Mouse (Mus musculus): Measurements from ENCODE around the gene Pop7. TPM values are rescaled to one million over a fixed set of nuclear protein-coding genes. Genes with fewer than 3 reads are reported as not detected.

The Pop7 gene
- polyA plus RNA-seq, 1 experiment from 2014 or later: 57.8 TPM

GRCm38 (mm10) chr5:137537461-137537860 is 35.1 kb upstream of the Pop7 start:
- no peak overlapping the region for H3K4me3 ChIP-seq (ENCODE audit: low read length)
- H3K4me1 ChIP-seq (ENCODE audit: control insufficient read depth, insufficient read depth, low read length): 0 out of 2 replicates have a peak, but pooled peaks cover 3% of the 10 kb centered on the region
- H3K4me2 ChIP-seq (replicated peaks; ENCODE audit: low read depth, low read length): no peak overlapping the region
- H3K9ac ChIP-seq (ENCODE audit: low read depth, low read length): no peak overlapping the region
- no peak for ATAC-seq (ENCODE audit: low FRiP score, low TSS enrichment)
- no peaks in the 10 kb centered on the region for H3K27me3 ChIP-seq (ENCODE audit: control insufficient read depth, insufficient read depth, low read length)
- no peaks in the 10 kb centered on the region for H3K9me3 ChIP-seq (ENCODE audit: control insufficient read depth, low read length)
- WGBS: 62% methylated on average over 4 of the region's 4 CpGs
- H3K27ac ChIP-seq (ENCODE audit: low read depth, low read length): no peak overlapping the region
- H3K36me3 ChIP-seq (ENCODE audit: control insufficient read depth, insufficient read depth, low read length): no peaks in the 10 kb centered on the region

GRCm38 (mm10) chr5:137535318-137535717 is 33.0 kb upstream of the Pop7 start:
- H3K9ac ChIP-seq (ENCODE audit: low read depth, low read length): no peak overlapping the region
- 79% methylated on average over 9 of the region's 9 CpGs for WGBS

DNA sequence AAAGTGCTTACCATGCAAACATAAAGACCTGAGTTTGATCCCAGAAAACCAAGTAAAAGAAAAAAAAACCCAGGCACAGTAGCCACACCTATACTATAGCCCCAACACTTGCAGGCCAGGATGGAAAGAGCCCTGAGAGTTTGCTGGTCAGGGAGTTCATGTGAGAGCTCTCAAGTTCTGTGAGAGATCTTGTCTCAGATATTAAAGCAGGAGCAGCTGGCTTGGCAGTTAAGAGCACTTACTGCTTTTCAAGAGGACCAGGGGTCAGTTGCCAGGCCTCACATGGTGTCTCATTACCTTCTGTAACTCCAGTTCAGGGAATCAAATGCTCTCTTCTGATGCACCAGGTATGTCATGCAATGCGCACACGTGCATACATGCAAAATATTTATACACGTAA is 32.4 kb upstream of the Pop7 start:
- no peak overlapping the region for H3K9ac ChIP-seq (ENCODE audit: low read depth, low read length)
- no peaks in the 10 kb centered on the region for H3K9me3 ChIP-seq (ENCODE audit: control insufficient read depth, low read length)
- no peaks in the 10 kb centered on the region for H3K27me3 ChIP-seq (ENCODE audit: control insufficient read depth, insufficient read depth, low read length)
- H3K4me1 ChIP-seq (ENCODE audit: control insufficient read depth, insufficient read depth, low read length): peaks cover 11% of the 10 kb centered on the region
- peaks cover 5% of the 10 kb centered on the region for H3K36me3 ChIP-seq (ENCODE audit: control insufficient read depth, insufficient read depth, low read length)
- ATAC-seq (ENCODE audit: low FRiP score, low TSS enrichment): no peak
- no peak overlapping the region for H3K4me3 ChIP-seq (ENCODE audit: low read length)
- H3K27ac ChIP-seq (ENCODE audit: low read depth, low read length): no peak overlapping the region
- WGBS: 89% methylated on average over 3 of the region's 3 CpGs
- H3K4me2 ChIP-seq (replicated peaks; ENCODE audit: low read depth, low read length): no peak overlapping the region

More at GRCm38 (mm10) chr5:137535318-137535717, 33.0 kb upstream of the Pop7 start:
- Histone ChIP-seq H3K27me3 (ENCODE audit: control insufficient read depth, insufficient read depth, low read length) (no peaks in the 10 kb centered on the region), H3K4me2 (replicated peaks; ENCODE audit: low read depth, low read length) (no peak overlapping the region), H3K9me3 (ENCODE audit: control insufficient read depth, low read length) (no peaks in the 10 kb centered on the region), H3K27ac (ENCODE audit: low read depth, low read length) (no peak overlapping the region), H3K36me3 (ENCODE audit: control insufficient read depth, insufficient read depth, low read length) (no peaks in the 10 kb centered on the region), H3K4me1 (ENCODE audit: control insufficient read depth, insufficient read depth, low read length) (peaks cover 5% of the 10 kb centered on the region; the same call in 1 of the 2 replicates), H3K4me3 (ENCODE audit: low read length) (no peak overlapping the region)
- no peak for ATAC-seq (ENCODE audit: low FRiP score, low TSS enrichment)

- peak within 1 kb of the TSS; percentile 81 for H3K27ac ChIP-seq (ENCODE audit: low read depth, low read length)
- H3K27me3 ChIP-seq (ENCODE audit: control insufficient read depth, insufficient read depth, low read length): no peaks in the 10 kb centered on the region
- peak within 1 kb of the TSS; percentile 91 for H3K4me3 ChIP-seq (ENCODE audit: low read length)
- WGBS: under 1% methylated on average over 40 of the region's 40 CpGs
- peaks cover 16% of the 10 kb centered on the region for H3K4me1 ChIP-seq (ENCODE audit: control insufficient read depth, insufficient read depth, low read length)
- H3K36me3 ChIP-seq (ENCODE audit: control insufficient read depth, insufficient read depth, low read length): peaks cover 20% of the 10 kb centered on the region
- H3K9ac ChIP-seq (ENCODE audit: low read depth, low read length): peak within 1 kb of the TSS; percentile 88
- H3K4me2 ChIP-seq (replicated peaks; ENCODE audit: low read depth, low read length): peak within 1 kb of the TSS; percentile 98
- peak; percentile 78 for ATAC-seq (ENCODE audit: low FRiP score, low TSS enrichment)
- H3K9me3 ChIP-seq (ENCODE audit: control insufficient read depth, low read length): no peaks in the 10 kb centered on the region
Observed at GRCm38 (mm10) chr5:137533117-137533827, 31.0 kb upstream of the Pop7 start, which contains the start of the genes Epo and Gnb2. Gene Epo, minus strand, starts transcription at chr5:137533242. Gene Gnb2, minus strand, starts transcription at chr5:137533510.

DNA sequence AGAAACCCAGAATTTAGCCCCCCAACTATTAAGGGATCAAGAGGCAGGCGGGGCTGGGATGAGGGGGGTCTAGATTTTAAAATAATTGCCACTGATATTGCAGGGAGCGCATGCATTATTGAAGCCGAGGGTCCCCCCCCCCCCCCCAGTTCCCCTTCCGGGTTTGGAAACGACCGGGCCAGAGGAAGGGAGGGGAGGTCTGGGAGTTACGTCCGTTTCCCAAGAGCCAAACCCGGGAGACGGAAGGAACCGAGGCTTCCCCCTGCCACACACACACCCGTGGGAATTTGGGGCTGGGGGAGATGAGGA is 30.4 kb upstream of the Pop7 start:
- H3K4me3 ChIP-seq (ENCODE audit: low read length): peak overlapping the region; percentile 91
- peaks cover 25% of the 10 kb centered on the region for H3K36me3 ChIP-seq (ENCODE audit: control insufficient read depth, insufficient read depth, low read length)
- peak overlapping the region; percentile 81 for H3K27ac ChIP-seq (ENCODE audit: low read depth, low read length)
- H3K9ac ChIP-seq (ENCODE audit: low read depth, low read length): peak overlapping the region; percentile 88
- WGBS: 0% methylated on average over 12 of the region's 12 CpGs
- peaks cover 16% of the 10 kb centered on the region for H3K4me1 ChIP-seq (ENCODE audit: control insufficient read depth, insufficient read depth, low read length)
- no peaks in the 10 kb centered on the region for H3K27me3 ChIP-seq (ENCODE audit: control insufficient read depth, insufficient read depth, low read length)
- no peak for ATAC-seq (ENCODE audit: low FRiP score, low TSS enrichment)
- no peaks in the 10 kb centered on the region for H3K9me3 ChIP-seq (ENCODE audit: control insufficient read depth, low read length)
- peak overlapping the region; percentile 98 for H3K4me2 ChIP-seq (replicated peaks; ENCODE audit: low read depth, low read length)

DNA sequence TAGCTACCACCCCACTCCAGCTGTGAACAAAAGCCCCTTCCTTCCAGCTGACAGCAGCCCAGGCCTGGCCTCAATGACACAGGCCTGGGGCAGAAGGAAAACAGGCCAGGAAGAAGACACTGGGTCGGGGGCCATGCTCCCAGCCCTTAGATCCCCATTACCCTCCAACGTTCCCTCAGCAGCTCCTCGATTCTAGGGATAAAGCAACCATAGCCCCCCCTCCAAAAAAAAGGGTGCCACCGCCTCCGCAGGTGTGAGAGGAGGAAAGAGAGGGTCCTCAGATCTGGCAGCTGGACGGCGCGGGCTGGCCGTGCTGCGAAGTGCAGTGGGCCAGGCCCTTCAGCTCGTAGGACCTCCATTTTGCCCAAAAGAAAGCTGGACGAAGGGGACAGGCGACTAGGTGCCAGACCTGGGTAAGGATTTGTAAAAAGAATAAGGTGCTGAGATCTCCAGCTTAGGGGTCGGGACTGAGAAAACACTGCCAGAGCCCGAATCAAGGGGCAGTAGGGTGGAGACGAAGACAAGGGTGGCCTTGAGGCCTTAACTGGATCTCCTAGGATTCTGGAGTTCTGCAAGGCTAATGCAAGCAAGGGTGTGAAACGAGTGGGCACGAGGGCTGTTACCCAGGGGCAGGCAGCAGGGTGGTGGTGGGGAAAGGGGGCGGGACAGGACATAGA is 30.0 kb upstream of the Pop7 start:
- Histone ChIP-seq H3K4me2 (replicated peaks; ENCODE audit: low read depth, low read length) (peak overlapping the region; percentile 98), H3K9ac (ENCODE audit: low read depth, low read length) (peak overlapping the region; percentile 88), H3K27me3 (ENCODE audit: control insufficient read depth, insufficient read depth, low read length) (no peaks in the 10 kb centered on the region), H3K27ac (ENCODE audit: low read depth, low read length) (peak overlapping the region; percentile 81), H3K9me3 (ENCODE audit: control insufficient read depth, low read length) (no peaks in the 10 kb centered on the region), H3K36me3 (ENCODE audit: control insufficient read depth, insufficient read depth, low read length) (peaks cover 30% of the 10 kb centered on the region), H3K4me1 (ENCODE audit: control insufficient read depth, insufficient read depth, low read length) (peaks cover 16% of the 10 kb centered on the region), H3K4me3 (ENCODE audit: low read length) (peak overlapping the region; percentile 91)
- WGBS: under 1% methylated on average over 19 of the region's 19 CpGs
- ATAC-seq (ENCODE audit: low FRiP score, low TSS enrichment): no peak

DNA sequence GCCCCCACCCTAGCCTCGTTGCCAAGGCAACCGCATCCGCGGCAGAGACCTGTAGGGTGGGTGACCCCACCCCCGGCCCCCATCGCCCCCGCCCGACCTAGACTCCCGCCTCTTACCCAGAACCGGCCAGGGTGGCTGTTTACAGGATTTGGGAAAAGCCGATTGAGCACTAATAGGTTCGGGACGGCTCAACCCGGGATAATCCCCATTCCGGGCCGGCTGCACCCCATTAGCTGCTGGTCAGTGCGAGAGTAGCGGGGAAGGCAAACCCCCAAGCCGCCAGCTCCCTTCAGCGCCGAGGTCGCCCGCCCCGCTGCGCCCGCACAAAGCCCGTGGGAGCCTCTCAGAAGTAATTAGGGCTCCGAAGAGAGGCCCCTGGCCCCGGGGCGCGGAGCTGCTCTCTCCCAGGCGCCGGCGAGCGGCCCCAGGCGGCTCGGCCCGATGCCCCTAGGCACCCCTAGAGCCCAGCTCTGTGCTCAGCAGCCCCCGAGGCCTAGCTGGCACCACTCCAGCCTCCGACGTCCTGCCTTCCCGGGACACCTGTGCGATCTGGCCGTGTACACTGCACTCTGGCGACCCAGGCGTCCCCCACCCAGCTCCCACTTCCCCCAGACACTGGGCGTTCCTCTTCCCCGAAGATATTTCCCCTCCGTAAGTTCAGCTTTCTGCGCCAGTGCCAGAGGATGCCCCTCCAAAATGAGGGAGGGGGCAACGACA is 29.3 kb upstream of the Pop7 start:
- ATAC-seq (ENCODE audit: low FRiP score, low TSS enrichment): peak; percentile 5; the same call in 1 of the 2 replicates
- Histone ChIP-seq H3K27me3 (ENCODE audit: control insufficient read depth, insufficient read depth, low read length) (no peaks in the 10 kb centered on the region), H3K36me3 (ENCODE audit: control insufficient read depth, insufficient read depth, low read length) (peaks cover 36% of the 10 kb centered on the region), H3K4me1 (ENCODE audit: control insufficient read depth, insufficient read depth, low read length) (peaks cover 16% of the 10 kb centered on the region), H3K9ac (ENCODE audit: low read depth, low read length) (peak overlapping the region; percentile 88), H3K9me3 (ENCODE audit: control insufficient read depth, low read length) (no peaks in the 10 kb centered on the region), H3K4me3 (ENCODE audit: low read length) (peak overlapping the region; percentile 91), H3K27ac (ENCODE audit: low read depth, low read length) (peak overlapping the region; percentile 81), H3K4me2 (replicated peaks; ENCODE audit: low read depth, low read length) (peak overlapping the region; percentile 98)
- under 1% methylated on average over 51 of the region's 51 CpGs for WGBS

- H3K9me3 ChIP-seq (ENCODE audit: control insufficient read depth, low read length): no peaks in the 10 kb centered on the region
- H3K4me3 ChIP-seq (ENCODE audit: low read length): peak overlapping the region; percentile 91
- H3K4me1 ChIP-seq (ENCODE audit: control insufficient read depth, insufficient read depth, low read length): peaks cover 16% of the 10 kb centered on the region
- 1% methylated on average over 39 of the region's 46 CpGs for whole genome bisulfite sequencing
- peak overlapping the region; percentile 81 for H3K27ac ChIP-seq (ENCODE audit: low read depth, low read length)
- H3K4me2 ChIP-seq (replicated peaks; ENCODE audit: low read depth, low read length): peak overlapping the region; percentile 98
- peaks cover 43% of the 10 kb centered on the region for H3K36me3 ChIP-seq (ENCODE audit: control insufficient read depth, insufficient read depth, low read length)
- peak overlapping the region; percentile 88 for H3K9ac ChIP-seq (ENCODE audit: low read depth, low read length)
- H3K27me3 ChIP-seq (ENCODE audit: control insufficient read depth, insufficient read depth, low read length): no peaks in the 10 kb centered on the region
- peak; percentile 43 for ATAC-seq (ENCODE audit: low FRiP score, low TSS enrichment)
Observed at GRCm38 (mm10) chr5:137530588-137531413, 28.5 kb upstream of the Pop7 start.

Measured in kidney, embryonic 14.5 days (tissue).